Mouse (Mus musculus): Measurements from ENCODE around the gene Vstm2l. TPM values are rescaled to one million over a fixed set of nuclear protein-coding genes. Genes with fewer than 3 reads are reported as not detected.

Vstm2l gene
- polyA plus RNA-seq, 1 experiment = not detected

DNA sequence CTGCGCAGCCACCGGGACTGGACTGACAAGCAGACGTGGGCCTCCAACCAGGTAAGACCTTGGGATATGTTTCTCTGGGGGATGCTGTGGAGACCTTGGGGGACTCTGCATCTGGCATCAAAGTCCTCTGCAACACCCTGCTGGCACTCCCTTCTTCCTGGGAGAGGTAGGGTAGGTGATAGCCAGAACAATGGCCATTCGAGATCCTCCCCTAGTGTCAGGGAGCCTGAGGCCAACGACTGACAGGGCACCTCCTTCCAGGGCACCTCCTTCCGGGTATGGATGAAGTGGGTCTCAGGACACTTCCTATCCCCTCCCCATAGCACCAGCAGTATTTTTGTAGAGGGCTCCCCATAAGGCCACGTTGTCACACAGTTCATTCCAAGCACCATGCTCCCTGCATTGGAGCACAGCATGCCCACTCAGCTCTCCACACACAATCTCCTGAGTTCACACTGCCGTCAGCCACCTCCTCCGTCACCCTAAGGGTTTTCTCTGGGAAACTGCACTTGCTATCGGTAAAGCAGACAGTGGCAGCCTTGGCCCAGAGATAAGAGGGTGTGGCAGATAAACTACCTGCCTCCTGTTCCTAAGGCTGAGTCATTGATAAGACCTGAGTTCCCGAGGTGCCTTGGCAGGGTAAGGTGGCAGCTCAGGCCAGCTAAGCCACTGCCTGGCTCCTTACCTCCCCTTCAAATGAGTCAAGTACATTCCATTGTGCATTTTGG lies 21.2 kb downstream of the Vstm2l start:
- Histone ChIP-seq H3K4me1 (ENCODE audit: control insufficient read depth, insufficient read depth, low read length) (no peaks in the 10 kb centered on the region), H3K4me3 (ENCODE audit: low read depth, low read length) (no peak overlapping the region), H3K27ac (ENCODE audit: insufficient read depth, low read length) (no peak overlapping the region), H3K27me3 (ENCODE audit: control insufficient read depth, insufficient read depth, low read length, poor library complexity, severe bottlenecking) (no peaks in the 10 kb centered on the region), H3K9me3 (replicated peaks; ENCODE audit: control insufficient read depth, insufficient read depth, low read length, poor library complexity, severe bottlenecking) (no peaks in the 10 kb centered on the region), H3K36me3 (ENCODE audit: control insufficient read depth, insufficient read depth, low read length, poor library complexity, severe bottlenecking) (no peaks in the 10 kb centered on the region), H3K9ac (ENCODE audit: low read depth, poor library complexity, severe bottlenecking) (no peak overlapping the region)
- no peak for TF ChIP-seq POLR2A (IDR thresholded peaks at IDR 0.05; ENCODE audit: insufficient read depth, low read length)
- TF ChIP-seq CTCF (IDR thresholded peaks at IDR 0.05; ENCODE audit: low read depth, low read length) = no peak
- TF ChIP-seq EP300 (IDR thresholded peaks at IDR 0.05; ENCODE audit: insufficient read depth, low read depth, low read length) = no peak

DNA sequence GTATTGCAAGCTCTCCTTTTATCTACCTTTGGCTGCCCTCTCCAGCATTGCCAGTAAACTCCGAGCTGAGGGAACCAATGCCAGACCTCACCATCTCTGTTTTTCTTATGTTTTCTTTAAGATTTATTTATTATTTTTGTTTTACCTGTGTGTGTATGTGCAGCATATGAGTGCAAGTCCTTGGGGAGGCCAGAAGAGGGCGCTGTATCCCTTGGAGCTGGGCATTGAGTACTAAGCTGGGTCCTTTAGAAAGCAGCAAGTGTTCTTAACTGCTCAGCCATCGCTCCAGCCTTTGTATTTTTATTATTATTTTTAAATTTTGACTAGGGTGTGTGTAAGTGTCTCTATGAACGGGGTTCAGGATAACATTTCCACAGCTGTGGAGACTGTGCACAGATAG lies 22.2 kb downstream of the Vstm2l start:
- Histone ChIP-seq H3K4me1 (ENCODE audit: control insufficient read depth, insufficient read depth, low read length) (no peaks in the 10 kb centered on the region), H3K36me3 (ENCODE audit: control insufficient read depth, insufficient read depth, low read length, poor library complexity, severe bottlenecking) (no peaks in the 10 kb centered on the region), H3K9ac (ENCODE audit: low read depth, poor library complexity, severe bottlenecking) (no peak overlapping the region), H3K9me3 (replicated peaks; ENCODE audit: control insufficient read depth, insufficient read depth, low read length, poor library complexity, severe bottlenecking) (no peaks in the 10 kb centered on the region), H3K27me3 (ENCODE audit: control insufficient read depth, insufficient read depth, low read length, poor library complexity, severe bottlenecking) (no peaks in the 10 kb centered on the region), H3K4me3 (ENCODE audit: low read depth, low read length) (no peak overlapping the region), H3K27ac (ENCODE audit: insufficient read depth, low read length) (no peak overlapping the region)
- TF ChIP-seq EP300 (IDR thresholded peaks at IDR 0.05; ENCODE audit: insufficient read depth, low read depth, low read length) (no peak), POLR2A (IDR thresholded peaks at IDR 0.05; ENCODE audit: insufficient read depth, low read length) (no peak), CTCF (IDR thresholded peaks at IDR 0.05; ENCODE audit: low read depth, low read length) (peak; percentile 31)

DNA sequence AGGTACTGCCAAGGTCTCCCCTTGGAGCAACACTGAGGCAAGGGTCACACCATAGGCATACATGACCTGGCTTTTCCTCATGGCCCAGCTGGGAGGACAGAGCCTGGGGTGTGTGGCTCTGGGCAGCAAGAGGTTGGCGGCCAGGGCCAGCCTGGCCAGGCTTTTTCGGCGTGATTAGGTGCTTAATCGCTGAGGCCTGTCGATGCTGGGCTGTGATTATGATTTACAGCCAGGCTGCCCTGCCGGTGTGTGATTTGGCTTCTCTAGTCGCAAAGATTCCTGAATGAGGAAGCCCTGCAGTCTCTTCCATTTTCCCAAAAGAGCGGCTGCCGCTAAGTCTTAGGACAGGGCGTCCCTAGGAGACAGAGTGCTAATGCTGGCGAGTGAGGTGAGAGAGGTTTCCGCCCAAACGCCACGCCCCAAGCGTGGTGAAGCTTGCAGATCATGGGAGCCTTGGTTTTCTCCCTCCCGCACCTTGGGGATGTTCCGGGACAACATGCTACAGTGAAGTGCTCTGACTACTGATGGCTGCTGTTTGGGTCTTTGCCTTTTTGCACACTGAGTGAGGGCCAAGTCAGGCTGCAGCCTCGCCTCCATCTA lies 26.2 kb downstream of the Vstm2l start:
- H3K27me3 ChIP-seq (ENCODE audit: control insufficient read depth, insufficient read depth, low read length, poor library complexity, severe bottlenecking) = no peaks in the 10 kb centered on the region
- H3K9ac ChIP-seq (ENCODE audit: low read depth, poor library complexity, severe bottlenecking) = no peak overlapping the region
- TF ChIP-seq EP300 (IDR thresholded peaks at IDR 0.05; ENCODE audit: insufficient read depth, low read depth, low read length) (no peak), CTCF (IDR thresholded peaks at IDR 0.05; ENCODE audit: low read depth, low read length) (no peak), POLR2A (IDR thresholded peaks at IDR 0.05; ENCODE audit: insufficient read depth, low read length) (no peak)
- no peaks in the 10 kb centered on the region for H3K36me3 ChIP-seq (ENCODE audit: control insufficient read depth, insufficient read depth, low read length, poor library complexity, severe bottlenecking)
- H3K27ac ChIP-seq (ENCODE audit: insufficient read depth, low read length) = no peak overlapping the region
- H3K4me3 ChIP-seq (ENCODE audit: low read depth, low read length) = peak overlapping the region; percentile 26
- H3K9me3 ChIP-seq (replicated peaks; ENCODE audit: control insufficient read depth, insufficient read depth, low read length, poor library complexity, severe bottlenecking) = no peaks in the 10 kb centered on the region
- no peaks in the 10 kb centered on the region for H3K4me1 ChIP-seq (ENCODE audit: control insufficient read depth, insufficient read depth, low read length)

DNA sequence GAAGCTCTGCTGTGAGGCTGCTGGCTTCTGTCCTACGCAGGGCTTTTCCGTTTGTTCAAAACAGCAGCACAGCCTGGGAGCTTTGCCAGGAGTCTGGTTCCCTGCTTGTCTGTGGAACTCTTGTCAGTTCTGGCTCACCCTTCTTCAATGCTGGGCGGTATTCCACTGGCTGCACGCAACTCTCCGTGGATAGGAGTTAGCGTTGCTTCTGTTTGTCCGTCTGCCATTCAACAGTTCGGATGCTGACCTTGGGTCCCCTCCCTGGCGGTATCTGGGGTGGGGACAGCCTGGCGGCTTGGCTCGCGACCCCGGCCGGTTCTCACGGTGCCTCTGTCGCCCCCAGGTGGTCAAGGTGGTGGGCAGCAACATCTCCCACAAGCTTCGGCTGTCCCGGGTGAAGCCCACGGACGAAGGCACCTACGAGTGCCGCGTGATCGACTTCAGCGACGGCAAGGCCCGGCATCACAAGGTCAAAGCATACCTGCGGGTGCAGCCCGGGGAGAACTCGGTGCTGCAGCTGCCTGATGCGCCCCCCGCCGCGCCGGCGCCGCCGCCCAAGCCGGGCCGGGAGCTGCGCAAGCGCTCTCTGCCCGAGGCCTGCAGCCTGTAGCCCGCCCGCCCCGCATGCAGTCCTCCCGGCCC lies 29.2 kb downstream of the Vstm2l start:
- Histone ChIP-seq H3K27me3 (ENCODE audit: control insufficient read depth, insufficient read depth, low read length, poor library complexity, severe bottlenecking) (no peaks in the 10 kb centered on the region), H3K9ac (ENCODE audit: low read depth, poor library complexity, severe bottlenecking) (peak overlapping the region; percentile 78), H3K4me3 (ENCODE audit: low read depth, low read length) (peak overlapping the region; percentile 61), H3K9me3 (replicated peaks; ENCODE audit: control insufficient read depth, insufficient read depth, low read length, poor library complexity, severe bottlenecking) (no peaks in the 10 kb centered on the region), H3K36me3 (ENCODE audit: control insufficient read depth, insufficient read depth, low read length, poor library complexity, severe bottlenecking) (no peaks in the 10 kb centered on the region), H3K27ac (ENCODE audit: insufficient read depth, low read length) (no peak overlapping the region), H3K4me1 (ENCODE audit: control insufficient read depth, insufficient read depth, low read length) (no peaks in the 10 kb centered on the region)
- TF ChIP-seq CTCF (IDR thresholded peaks at IDR 0.05; ENCODE audit: low read depth, low read length) (peak; percentile 80), POLR2A (IDR thresholded peaks at IDR 0.05; ENCODE audit: insufficient read depth, low read length) (no peak)

DNA sequence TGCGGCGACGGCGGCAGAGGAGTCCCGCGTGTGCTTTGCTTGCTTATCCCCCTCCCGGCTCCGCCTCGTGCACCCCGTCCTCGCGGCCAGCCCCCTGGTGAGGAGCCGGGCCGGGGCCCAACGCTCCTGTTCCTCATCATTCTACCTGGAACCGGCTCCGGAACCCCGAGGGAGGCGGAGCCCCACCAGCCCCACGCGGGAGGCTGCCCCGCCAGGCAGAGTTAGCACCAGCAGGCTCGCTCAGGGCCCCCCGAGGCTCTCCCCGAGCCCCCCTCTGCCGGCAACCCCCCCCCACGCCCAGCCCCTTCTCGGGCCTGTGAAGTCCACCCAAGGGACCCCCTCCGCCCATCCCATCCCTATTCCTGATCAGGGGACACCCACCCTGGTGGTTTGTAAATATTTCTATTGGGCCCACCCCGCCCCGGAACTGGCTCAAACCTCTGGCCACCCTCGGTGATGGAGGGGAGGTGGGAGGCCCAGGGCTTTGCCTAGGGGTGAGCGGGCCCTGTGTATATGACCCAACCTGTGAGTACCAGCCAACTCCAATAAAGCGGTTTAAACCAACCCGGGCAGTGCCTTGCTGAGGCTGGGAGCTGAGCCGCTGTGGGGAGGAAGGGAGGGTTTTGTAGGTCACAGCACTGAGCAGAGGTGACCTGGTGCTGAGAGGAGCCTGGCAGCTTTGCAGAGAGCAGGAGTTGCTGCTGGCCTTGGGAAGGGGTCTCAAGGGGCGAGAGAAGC lies 29.9 kb downstream of the Vstm2l start:
- H3K36me3 ChIP-seq (ENCODE audit: control insufficient read depth, insufficient read depth, low read length, poor library complexity, severe bottlenecking) = no peaks in the 10 kb centered on the region
- no peaks in the 10 kb centered on the region for H3K4me1 ChIP-seq (ENCODE audit: control insufficient read depth, insufficient read depth, low read length)
- H3K27me3 ChIP-seq (ENCODE audit: control insufficient read depth, insufficient read depth, low read length, poor library complexity, severe bottlenecking) = no peaks in the 10 kb centered on the region
- H3K9me3 ChIP-seq (replicated peaks; ENCODE audit: control insufficient read depth, insufficient read depth, low read length, poor library complexity, severe bottlenecking) = no peaks in the 10 kb centered on the region
- peak overlapping the region; percentile 78 for H3K9ac ChIP-seq (ENCODE audit: low read depth, poor library complexity, severe bottlenecking)
- peak overlapping the region; percentile 61 for H3K4me3 ChIP-seq (ENCODE audit: low read depth, low read length)
- TF ChIP-seq POLR2A (IDR thresholded peaks at IDR 0.05; ENCODE audit: insufficient read depth, low read length) (no peak), EP300 (IDR thresholded peaks at IDR 0.05; ENCODE audit: insufficient read depth, low read depth, low read length) (no peak), CTCF (IDR thresholded peaks at IDR 0.05; ENCODE audit: low read depth, low read length) (no peak)
- H3K27ac ChIP-seq (ENCODE audit: insufficient read depth, low read length) = no peak overlapping the region

All from ES-Bruce4 (cell line).